Comparison of ENCODE assay signal across 8 mouse cellular contexts in the genomic region with DNA sequence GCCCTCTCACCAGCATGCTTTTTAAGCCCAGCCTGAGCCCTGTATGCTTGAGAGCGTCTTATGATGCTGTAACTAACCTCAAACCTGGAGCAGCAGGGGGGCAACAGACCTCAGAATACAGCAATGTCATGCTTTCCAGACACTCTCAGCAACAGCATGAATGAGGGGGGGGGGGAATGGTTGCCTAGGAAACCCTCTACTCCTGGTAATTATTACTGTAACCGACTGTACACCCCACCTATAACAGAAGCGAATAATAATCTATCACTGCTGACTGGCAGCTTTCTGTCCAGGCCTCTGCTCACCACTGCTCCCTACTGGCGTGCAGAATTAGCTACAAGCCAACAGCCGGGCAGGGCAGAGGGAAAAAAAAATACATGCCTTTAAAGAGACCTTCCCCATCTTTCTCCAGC.
DNase-seq lines count a peak whose midpoint lies in the region; ATAC-seq lines count a peak whose summit lies in the region.
"Had no signal": no experiment of that assay in that cellular context is flagged by ENCODE, and none has a peak within 500 bp of the region (broad histone marks: within the 10 kb centered on the region; RNA-seq: fewer than 3 reads in every experiment).

No protein-coding gene starts in this region.

- ATAC-seq in liver, embryonic 12.5 days: no peak
- ATAC-seq in midbrain, embryonic 14.5 days (ENCODE audit: low FRiP score, low TSS enrichment): peak; percentile 64; the same call in 1 of the 2 replicates

- no peaks in the 10 kb centered on the region for H3K4me1 ChIP-seq in liver, embryonic 12.5 days
- H3K4me1 ChIP-seq in embryonic facial prominence, embryonic 10.5 days: peaks cover 44% of the 10 kb centered on the region
- H3K4me1 ChIP-seq in midbrain, embryonic 14.5 days (ENCODE audit: control insufficient read depth, insufficient read depth, low read length): peaks cover 23% of the 10 kb centered on the region

- H3K9ac ChIP-seq in liver, embryonic 12.5 days: no peak overlapping the region
- no peak overlapping the region for H3K9ac ChIP-seq in midbrain, embryonic 14.5 days (replicated peaks; ENCODE audit: low read length)

- H3K27ac ChIP-seq in liver, embryonic 12.5 days: no peak overlapping the region
- no peak overlapping the region for H3K27ac ChIP-seq in embryonic facial prominence, embryonic 10.5 days (replicated peaks)
- H3K27ac ChIP-seq in midbrain, embryonic 14.5 days (replicated peaks; ENCODE audit: low read depth, low read length): 0 out of 2 replicates have a peak overlapping the region, but pooled peaks have one; percentile 16

- 40% methylated on average over 5 of the region's 5 CpGs for WGBS in liver, embryonic 12.5 days (ENCODE audit: insufficient replicate concordance)
- 27% methylated on average over 5 of the region's 5 CpGs for WGBS in embryonic facial prominence, embryonic 10.5 days
- WGBS in midbrain, embryonic 14.5 days: 7% methylated on average over 5 of the region's 5 CpGs

- no peak overlapping the region for H3K4me3 ChIP-seq in liver, embryonic 12.5 days
- H3K4me3 ChIP-seq in embryonic facial prominence, embryonic 10.5 days: no peak overlapping the region
- no peak overlapping the region for H3K4me3 ChIP-seq in midbrain, embryonic 14.5 days (replicated peaks; ENCODE audit: low read depth, low read length)
- H3K4me3 ChIP-seq: erythroblast, embryonic 14.5 days had no signal

- H3K9me3 ChIP-seq in liver, embryonic 12.5 days (replicated peaks): no peaks in the 10 kb centered on the region
- H3K9me3 ChIP-seq in embryonic facial prominence, embryonic 10.5 days: no peaks in the 10 kb centered on the region
- H3K9me3 ChIP-seq in midbrain, embryonic 14.5 days (ENCODE audit: control insufficient read depth, low read length): peaks cover 2% of the 10 kb centered on the region; the same call in 1 of the 2 replicates

- H3K36me3 ChIP-seq in liver, embryonic 12.5 days: peaks cover 4% of the 10 kb centered on the region; the same call in 1 of the 2 replicates
- H3K36me3 ChIP-seq in embryonic facial prominence, embryonic 10.5 days (replicated peaks): peaks cover 6% of the 10 kb centered on the region
- H3K36me3 ChIP-seq in midbrain, embryonic 14.5 days (ENCODE audit: control insufficient read depth, insufficient read depth, low read length): no peaks in the 10 kb centered on the region

- DNase-seq in liver (peak; percentile 36), adipocyte (ENCODE audit: low spot score) (peak; percentile 28)
- peak; percentile 66 for DNase-seq in embryonic facial prominence, embryonic 10.5 days (ENCODE audit: low spot score)
- peak; percentile 19 to 61 for DNase-seq in layer of hippocampus, adult 18-20 months (ENCODE audit: low spot score in 2 of 2)
- DNase-seq in midbrain, embryonic 14.5 days: peak; percentile 85
- DNase-seq in frontal cortex, postnatal 25 days (ENCODE audit: low spot score in 2 of 2): no peak

- H3K27me3 ChIP-seq in liver, embryonic 12.5 days (replicated peaks): no peaks in the 10 kb centered on the region
- no peaks in the 10 kb centered on the region for H3K27me3 ChIP-seq in embryonic facial prominence, embryonic 10.5 days (replicated peaks; ENCODE audit: low read depth, poor library complexity, severe bottlenecking)
- no peaks in the 10 kb centered on the region for H3K27me3 ChIP-seq in midbrain, embryonic 14.5 days (ENCODE audit: control insufficient read depth, insufficient read depth, low read length)

- H3K4me2 ChIP-seq in liver, embryonic 12.5 days: no peak overlapping the region
- H3K4me2 ChIP-seq in midbrain, embryonic 14.5 days (ENCODE audit: low read length): no peak overlapping the region

Comparison
In these comparisons a context has a peak if more than half of its experiments do, and no peak if none do; other contexts are left out.
1. DNase-seq: peak in liver (single experiment), adipocyte (single experiment), embryonic facial prominence, embryonic 10.5 days (single experiment), layer of hippocampus, adult 18-20 months (2 of 2) and midbrain, embryonic 14.5 days (single experiment); none in frontal cortex, postnatal 25 days (0 of 2).